Mouse (Mus musculus): ENCODE data around the gene Chd6.

GRCm38 (mm10) chr2:160908607-160909006, 200.3 kb downstream of the Chd6 start:
- TF ChIP-seq GATA1 (IDR thresholded peaks at IDR 0.05; ENCODE audit: borderline replicate concordance, low read length) (no peak), FLI1 (IDR thresholded peaks at IDR 0.05; ENCODE audit: low read length) (no peak)
